Mouse (Mus musculus) limb, embryonic 15.5 days (tissue): ENCODE data around the gene Btbd6. TPM values are rescaled to one million over a fixed set of nuclear protein-coding genes. Genes with fewer than 3 reads are reported as not detected.

Source experiments
- ATAC-seq: fragments of 200-750 bp; cut with Nextera tagmentation; 2 replicates; pipeline ENCODE4 v1.8.0; 2017; ENCODE audit warnings: low read depth, moderate TSS enrichment; ENCODE audit not compliant: insufficient number of reproducible peaks, low FRiP score, low TSS enrichment
- H3K27ac ChIP-seq: fragments of 300-500 bp; sonication (generic); 2 replicates; pipeline ENCODE4 v1.5.1; 2015; ENCODE audit warnings: moderate library complexity, mild to moderate bottlenecking, inconsistent platforms
- H3K27me3 ChIP-seq: fragments of 300-500 bp; sonication (generic); 2 replicates; pipeline ENCODE4 v1.6.1; 2015; ENCODE audit warnings: inconsistent platforms
- H3K36me3 ChIP-seq: fragments of 300-500 bp; sonication (generic); 2 replicates; pipeline ENCODE4 v1.6.1; 2015; ENCODE audit warnings: inconsistent platforms
- H3K4me1 ChIP-seq: fragments of 300-500 bp; sonication (generic); 2 replicates; pipeline ENCODE4 v1.6.1; 2015; ENCODE audit warnings: inconsistent platforms
- H3K4me2 ChIP-seq: fragments of 300-500 bp; sonication (generic); 2 replicates; pipeline ENCODE4 v1.6.1; 2015; ENCODE audit warnings: mild to moderate bottlenecking, inconsistent platforms
- H3K4me3 ChIP-seq: fragments of 300-500 bp; sonication (generic); 2 replicates; pipeline ENCODE4 v1.5.1; 2015; ENCODE audit warnings: mild to moderate bottlenecking, inconsistent platforms
- H3K9ac ChIP-seq: fragments of 300-500 bp; sonication (generic); 2 replicates; pipeline ENCODE4 v1.6.1; 2015; ENCODE audit warnings: inconsistent platforms
- H3K9me3 ChIP-seq: fragments of 300-500 bp; sonication (generic); 2 replicates; pipeline ENCODE4 v1.6.1; 2016; ENCODE audit warnings: inconsistent platforms
- WGBS: fragments of 180-500 bp; shearing (Covaris S2); methylation state at CpG from one replicate; pipeline ENCODE4 v1.1.7; 2015; 5-methylcytosine and 5-hydroxymethylcytosine counted together
- polyA plus RNA-seq: library from polyadenylated mRNA; unstranded; fragments of >200 nt; fragmentation: Nextera tagmentation; extraction: Ambion mirVana; gene quantifications from 2 replicates; pipeline ENCODE4 v1.2.1, GENCODE M21; 2015

Btbd6 gene
- polyA plus RNA-seq, 1 experiment from 2014 or later = 26.3 TPM

DNA sequence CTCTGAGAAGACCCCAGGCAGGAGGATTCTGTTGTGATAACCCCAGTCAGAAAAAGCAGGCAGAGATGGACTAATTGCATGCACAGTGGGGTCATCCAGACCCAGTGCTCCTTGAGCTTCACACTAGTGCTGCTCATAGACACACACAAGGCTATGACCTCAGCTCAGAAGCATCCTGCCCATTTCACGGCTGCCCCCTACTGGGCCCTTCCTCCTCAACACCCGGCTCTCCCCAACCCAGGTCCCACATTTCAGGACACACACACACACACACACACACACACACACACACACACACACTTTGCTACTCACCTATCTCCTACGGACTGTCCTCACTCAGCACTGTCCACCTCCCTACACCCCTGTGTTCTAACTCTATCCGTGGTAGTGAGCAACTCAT, 18.0 kb upstream of the Btbd6 start:
- H3K9ac ChIP-seq = no peak overlapping the region
- no peak overlapping the region for H3K4me3 ChIP-seq
- H3K27ac ChIP-seq = no peak overlapping the region
- peaks cover 60% of the 10 kb centered on the region for H3K36me3 ChIP-seq
- no peak for ATAC-seq
- H3K9me3 ChIP-seq = no peaks in the 10 kb centered on the region
- WGBS = 34% methylated on average over 4 of the region's 4 CpGs
- H3K4me1 ChIP-seq = 0 out of 2 replicates have a peak, but pooled peaks cover 5% of the 10 kb centered on the region
- H3K4me2 ChIP-seq = no peak overlapping the region
- no peaks in the 10 kb centered on the region for H3K27me3 ChIP-seq

DNA sequence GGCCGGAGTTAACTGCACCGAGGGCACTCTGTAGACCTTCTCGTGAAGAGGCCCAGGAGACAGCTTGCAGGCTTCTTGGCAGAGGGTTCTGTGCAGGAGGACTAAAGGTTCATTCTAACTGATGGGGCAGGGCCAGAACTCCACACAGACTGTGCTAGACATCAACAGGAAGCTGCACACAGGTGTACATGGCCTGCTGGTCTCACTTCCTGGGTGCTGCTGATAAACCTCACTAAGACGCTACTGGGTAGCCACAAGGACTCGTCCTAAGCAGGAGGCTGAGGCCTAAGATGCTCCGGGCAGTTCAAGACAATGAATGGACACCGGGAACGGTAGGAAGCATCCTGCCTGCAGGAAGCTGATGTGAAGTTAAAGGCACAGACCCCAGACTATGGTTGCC, 16.9 kb upstream of the Btbd6 start:
- Histone ChIP-seq H3K27me3 (no peaks in the 10 kb centered on the region), H3K27ac (no peak overlapping the region), H3K4me3 (no peak overlapping the region), H3K4me2 (no peak overlapping the region), H3K9ac (no peak overlapping the region), H3K4me1 (0 out of 2 replicates have a peak, but pooled peaks cover 5% of the 10 kb centered on the region), H3K36me3 (peaks cover 71% of the 10 kb centered on the region), H3K9me3 (no peaks in the 10 kb centered on the region)
- WGBS = 83% methylated on average over 8 of the region's 8 CpGs
- no peak for ATAC-seq

DNA sequence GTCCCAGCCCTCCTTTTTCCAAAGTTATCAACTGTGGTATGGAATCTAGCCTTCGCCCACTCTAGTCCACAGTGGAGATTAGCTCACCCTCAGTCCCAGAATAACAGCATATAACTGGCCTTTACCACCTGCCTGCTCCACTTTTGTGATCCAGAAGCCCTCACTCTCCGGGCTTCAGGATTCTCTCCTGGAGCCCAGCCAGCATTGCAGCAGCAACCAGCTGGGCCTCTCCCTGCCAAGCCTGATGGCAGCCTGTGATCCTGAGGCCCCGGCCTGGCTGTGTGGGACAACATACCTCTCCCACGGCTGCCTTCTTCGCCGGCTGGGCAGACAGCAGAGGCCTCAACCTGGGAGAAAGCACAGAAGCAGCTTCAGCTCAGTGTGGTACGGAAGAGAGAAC, 14.9 kb upstream of the Btbd6 start:
- Histone ChIP-seq H3K4me2 (no peak overlapping the region), H3K9ac (no peak overlapping the region), H3K36me3 (peaks cover 84% of the 10 kb centered on the region), H3K4me3 (no peak overlapping the region), H3K27me3 (no peaks in the 10 kb centered on the region), H3K27ac (peak overlapping the region; percentile 13; the same call in 1 of the 2 replicates), H3K9me3 (no peaks in the 10 kb centered on the region), H3K4me1 (0 out of 2 replicates have a peak, but pooled peaks cover 5% of the 10 kb centered on the region)
- no peak for ATAC-seq
- 71% methylated on average over 7 of the region's 7 CpGs for WGBS

DNA sequence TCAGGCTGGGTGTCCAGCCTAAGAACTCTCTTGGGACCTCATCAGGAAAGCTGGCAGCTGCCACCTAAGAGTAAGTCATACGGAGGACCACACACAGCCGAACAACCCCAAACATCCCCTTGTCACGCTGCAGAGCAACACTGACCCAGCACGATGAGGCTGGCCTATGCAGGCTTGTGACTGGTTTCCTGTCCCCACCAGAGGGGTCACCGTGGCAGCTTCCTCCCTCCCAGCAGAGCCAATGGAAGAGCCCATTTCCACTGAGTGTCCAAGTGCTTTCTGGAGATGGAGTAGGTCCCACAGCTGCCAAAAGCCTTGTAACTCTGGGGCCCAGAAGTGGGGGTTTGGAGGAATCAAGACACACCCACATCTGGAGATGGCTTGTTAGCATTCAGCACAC, 14.4 kb upstream of the Btbd6 start:
- 84% methylated on average over 5 of the region's 5 CpGs for WGBS
- Histone ChIP-seq H3K36me3 (peaks cover 84% of the 10 kb centered on the region), H3K4me1 (0 out of 2 replicates have a peak, but pooled peaks cover 5% of the 10 kb centered on the region), H3K27ac (peak overlapping the region; percentile 13; the same call in 1 of the 2 replicates), H3K4me3 (no peak overlapping the region), H3K9ac (no peak overlapping the region), H3K4me2 (no peak overlapping the region), H3K9me3 (no peaks in the 10 kb centered on the region), H3K27me3 (no peaks in the 10 kb centered on the region)
- ATAC-seq = no peak

DNA sequence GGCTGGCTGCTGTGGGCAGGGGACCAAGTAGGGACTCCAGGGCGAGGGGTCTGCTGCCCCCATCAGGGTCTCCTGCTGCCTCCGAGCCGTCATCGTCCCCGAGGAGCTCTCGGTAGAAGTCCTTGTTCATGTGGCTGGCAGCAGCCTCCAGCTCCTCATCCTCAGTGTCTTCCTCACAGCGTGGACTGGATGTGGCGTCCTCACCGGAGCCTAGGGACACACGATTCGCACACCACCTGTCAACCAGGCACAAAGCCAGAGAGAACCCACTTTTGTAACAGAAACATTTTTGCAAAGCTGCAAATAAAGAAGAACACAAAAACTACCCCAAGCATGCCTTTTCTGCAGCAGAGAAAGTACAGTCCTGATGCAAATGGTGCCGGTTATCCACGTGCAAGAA, 10.5 kb upstream of the Btbd6 start:
- Histone ChIP-seq H3K4me3 (no peak overlapping the region), H3K27ac (no peak overlapping the region), H3K27me3 (no peaks in the 10 kb centered on the region), H3K4me1 (0 out of 2 replicates have a peak, but pooled peaks cover 5% of the 10 kb centered on the region), H3K9me3 (no peaks in the 10 kb centered on the region), H3K4me2 (no peak overlapping the region), H3K9ac (no peak overlapping the region), H3K36me3 (peaks cover 98% of the 10 kb centered on the region)
- WGBS = 90% methylated on average over 13 of the region's 13 CpGs
- ATAC-seq = no peak

DNA sequence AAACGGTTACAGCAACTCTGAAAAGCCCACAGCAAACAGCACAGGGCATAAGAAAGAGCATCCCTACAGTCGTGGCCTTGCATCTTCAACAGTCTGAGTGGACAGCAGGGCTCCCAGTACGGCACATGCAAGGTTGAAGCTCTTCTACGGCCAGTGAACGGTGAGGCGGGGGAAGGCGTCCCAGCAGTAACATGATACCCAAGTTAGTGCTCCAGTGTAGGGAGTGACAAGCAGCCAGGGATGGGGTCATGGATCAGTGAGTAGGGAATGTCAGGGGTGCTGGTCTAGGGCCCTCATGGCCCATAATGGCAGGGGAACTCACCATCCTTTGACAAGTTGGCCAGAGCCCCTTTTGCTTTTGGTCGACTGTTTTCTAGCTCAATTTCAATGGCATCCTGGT, 7.3 kb upstream of the Btbd6 start:
- H3K4me1 ChIP-seq = no peaks in the 10 kb centered on the region
- peaks cover 98% of the 10 kb centered on the region for H3K36me3 ChIP-seq
- H3K27me3 ChIP-seq = no peaks in the 10 kb centered on the region
- H3K4me2 ChIP-seq = no peak overlapping the region
- no peak overlapping the region for H3K4me3 ChIP-seq
- H3K9me3 ChIP-seq = no peaks in the 10 kb centered on the region
- WGBS = 56% methylated on average over 8 of the region's 8 CpGs
- no peak overlapping the region for H3K27ac ChIP-seq
- no peak for ATAC-seq
- H3K9ac ChIP-seq = no peak overlapping the region

DNA sequence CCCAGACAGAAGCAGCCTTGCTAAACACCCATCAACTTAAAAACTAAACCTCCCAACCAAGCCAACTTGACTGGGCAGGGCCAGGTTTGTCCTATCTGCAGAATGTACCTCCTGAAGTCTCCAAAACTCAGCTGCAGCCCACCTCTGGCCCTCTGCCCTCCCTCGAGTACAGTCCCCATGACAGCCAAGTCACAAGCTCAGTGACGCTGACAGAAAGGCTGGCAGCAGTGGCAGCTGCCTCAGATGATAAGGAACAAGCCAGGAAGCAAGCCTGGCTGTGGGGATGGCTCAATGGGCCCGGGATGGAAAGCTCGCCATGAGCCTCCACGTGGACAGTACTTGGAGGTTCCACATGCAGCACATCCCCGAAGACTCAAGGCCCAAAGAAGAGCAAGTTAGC, 6.7 kb upstream of the Btbd6 start:
- Histone ChIP-seq H3K9ac (no peak overlapping the region), H3K27ac (no peak overlapping the region), H3K36me3 (peaks cover 94% of the 10 kb centered on the region), H3K4me1 (no peaks in the 10 kb centered on the region), H3K9me3 (no peaks in the 10 kb centered on the region), H3K4me3 (no peak overlapping the region), H3K27me3 (no peaks in the 10 kb centered on the region), H3K4me2 (no peak overlapping the region)
- ATAC-seq = no peak
- WGBS = 94% methylated on average over 6 of the region's 6 CpGs

DNA sequence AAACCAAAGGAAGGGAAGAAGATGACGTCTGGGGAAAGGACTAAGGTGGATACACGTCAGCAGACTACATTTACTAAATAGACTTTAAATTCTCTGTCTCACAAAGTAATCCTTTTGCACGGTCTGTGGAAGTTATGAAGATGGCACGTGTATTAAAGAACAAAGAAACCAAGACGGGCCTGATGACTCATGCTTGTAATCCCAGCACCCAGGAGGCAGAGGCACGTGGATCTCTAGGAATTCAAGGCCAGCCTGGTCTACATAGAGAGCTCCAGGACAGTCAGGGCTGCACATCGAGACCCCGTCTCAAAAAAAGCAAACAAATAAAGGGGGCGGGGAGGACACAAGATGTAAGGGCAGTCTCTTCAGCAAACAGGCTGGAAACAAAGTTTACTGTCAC, 1.5 kb upstream of the Btbd6 start:
- no peak for ATAC-seq
- Histone ChIP-seq H3K36me3 (peaks cover 76% of the 10 kb centered on the region), H3K4me1 (peaks cover 21% of the 10 kb centered on the region), H3K9me3 (no peaks in the 10 kb centered on the region), H3K4me2 (no peak overlapping the region), H3K27me3 (no peaks in the 10 kb centered on the region), H3K9ac (no peak overlapping the region), H3K27ac (no peak overlapping the region), H3K4me3 (no peak overlapping the region)
- WGBS = 89% methylated on average over 9 of the region's 9 CpGs

DNA sequence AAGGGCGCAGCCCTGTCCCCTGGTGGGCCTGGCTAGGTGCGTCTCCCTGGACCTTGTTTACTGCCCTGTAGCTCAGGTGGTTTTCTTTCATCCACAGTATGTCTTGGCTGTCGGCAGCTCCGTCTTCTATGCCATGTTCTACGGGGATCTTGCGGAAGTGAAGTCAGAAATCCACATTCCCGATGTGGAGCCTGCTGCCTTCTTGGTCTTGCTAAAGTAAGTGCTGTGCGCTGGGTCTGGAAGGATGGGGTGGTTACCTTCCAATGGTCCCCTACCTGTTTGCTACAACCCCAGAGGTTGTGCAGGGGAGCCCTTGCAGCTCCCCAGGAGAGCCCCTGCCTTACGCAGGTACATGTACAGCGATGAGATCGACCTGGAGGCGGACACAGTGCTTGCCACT, 874 bp downstream of the Btbd6 start:
- 42% methylated on average over 12 of the region's 12 CpGs for WGBS
- peaks cover 77% of the 10 kb centered on the region for H3K36me3 ChIP-seq

DNA sequence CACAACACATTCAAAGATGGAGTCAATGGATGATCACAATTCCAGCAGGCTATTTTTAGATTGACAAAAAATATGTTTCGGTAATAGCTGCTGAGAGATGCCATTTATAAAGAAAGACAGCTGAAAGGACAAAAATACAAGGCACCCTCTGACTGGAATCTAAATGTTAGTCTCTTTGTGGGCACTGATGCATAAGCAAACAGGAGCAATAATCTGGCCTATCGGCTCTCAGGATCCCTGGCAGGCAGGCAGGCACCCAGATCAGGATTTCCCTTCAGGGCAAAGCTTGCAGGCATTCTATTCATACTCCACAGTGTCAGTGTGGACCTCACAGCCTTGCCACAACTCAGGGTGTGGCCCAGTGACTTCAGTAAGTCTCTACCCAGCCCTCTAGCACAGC, 5.7 kb downstream of the Btbd6 start:
- no peak overlapping the region for H3K27ac ChIP-seq
- 79% methylated on average over 2 of the region's 2 CpGs for WGBS
- no peak overlapping the region for H3K9ac ChIP-seq
- peaks cover 93% of the 10 kb centered on the region for H3K36me3 ChIP-seq
- H3K4me1 ChIP-seq = peaks cover 15% of the 10 kb centered on the region
- no peaks in the 10 kb centered on the region for H3K27me3 ChIP-seq
- H3K4me2 ChIP-seq = no peak overlapping the region
- H3K9me3 ChIP-seq = no peaks in the 10 kb centered on the region
- no peak overlapping the region for H3K4me3 ChIP-seq
- no peak for ATAC-seq

More for the DNA sequence above, 874 bp downstream of the Btbd6 start:
- H3K27me3 ChIP-seq = no peaks in the 10 kb centered on the region
- H3K27ac ChIP-seq = peak overlapping the region; percentile 94
- peak overlapping the region; percentile 57 for H3K9ac ChIP-seq
- H3K9me3 ChIP-seq = no peaks in the 10 kb centered on the region
- ATAC-seq = no peak
- H3K4me2 ChIP-seq = peak overlapping the region; percentile 89
- peaks cover 21% of the 10 kb centered on the region for H3K4me1 ChIP-seq
- peak overlapping the region; percentile 74 for H3K4me3 ChIP-seq

DNA sequence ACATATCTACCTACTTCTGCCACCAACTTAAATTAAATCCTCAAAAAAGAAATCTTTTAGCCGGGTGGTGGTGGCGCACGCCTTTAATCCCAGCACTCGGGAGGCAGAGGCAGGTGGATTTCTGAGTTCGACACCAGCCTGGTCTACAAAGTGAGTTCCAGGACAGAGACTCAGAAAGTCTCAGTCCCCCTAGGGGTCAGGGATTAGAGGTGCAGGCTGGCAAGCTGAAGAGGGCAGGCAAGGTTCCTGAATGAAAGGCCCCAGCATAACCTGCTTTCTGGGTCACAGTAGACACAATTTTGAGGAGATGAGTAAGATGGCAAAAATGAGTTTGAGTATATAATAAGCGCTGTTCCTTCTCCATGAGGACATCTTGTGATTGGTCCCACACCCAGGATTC, 9.1 kb downstream of the Btbd6 start:
- no peaks in the 10 kb centered on the region for H3K4me1 ChIP-seq
- 89% methylated on average over 6 of the region's 6 CpGs for WGBS
- H3K27me3 ChIP-seq = no peaks in the 10 kb centered on the region
- no peaks in the 10 kb centered on the region for H3K9me3 ChIP-seq
- no peak overlapping the region for H3K4me3 ChIP-seq
- no peak for ATAC-seq
- H3K9ac ChIP-seq = no peak overlapping the region
- H3K4me2 ChIP-seq = no peak overlapping the region
- no peak overlapping the region for H3K27ac ChIP-seq
- H3K36me3 ChIP-seq = peaks cover 81% of the 10 kb centered on the region

DNA sequence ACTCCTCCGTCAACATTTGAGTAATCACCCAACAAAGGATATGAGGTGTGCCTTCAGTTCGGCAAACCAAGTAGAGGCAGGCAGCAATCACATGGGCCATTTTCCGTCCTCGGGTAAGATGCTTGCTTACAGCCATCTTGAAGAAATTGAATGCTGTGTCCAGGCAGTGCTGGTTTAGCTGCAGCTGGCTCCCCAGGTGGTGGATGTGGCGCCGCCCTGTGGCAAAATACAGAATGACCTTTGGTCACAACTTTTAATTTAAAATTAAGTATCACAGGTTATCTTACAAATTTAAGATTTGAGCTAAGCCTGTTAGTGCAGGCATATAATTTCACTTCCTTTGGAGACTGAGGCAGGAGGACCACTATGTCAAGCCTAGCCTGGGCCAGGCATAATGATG, 11.6 kb downstream of the Btbd6 start:
- Histone ChIP-seq H3K36me3 (peaks cover 65% of the 10 kb centered on the region), H3K4me3 (no peak overlapping the region), H3K27me3 (no peaks in the 10 kb centered on the region), H3K27ac (no peak overlapping the region), H3K9me3 (no peaks in the 10 kb centered on the region), H3K9ac (no peak overlapping the region), H3K4me2 (no peak overlapping the region), H3K4me1 (no peaks in the 10 kb centered on the region)
- 66% methylated on average over 6 of the region's 6 CpGs for WGBS
- ATAC-seq = no peak
